9 mouse cellular contexts compared by ENCODE assay signal in the genomic region with DNA sequence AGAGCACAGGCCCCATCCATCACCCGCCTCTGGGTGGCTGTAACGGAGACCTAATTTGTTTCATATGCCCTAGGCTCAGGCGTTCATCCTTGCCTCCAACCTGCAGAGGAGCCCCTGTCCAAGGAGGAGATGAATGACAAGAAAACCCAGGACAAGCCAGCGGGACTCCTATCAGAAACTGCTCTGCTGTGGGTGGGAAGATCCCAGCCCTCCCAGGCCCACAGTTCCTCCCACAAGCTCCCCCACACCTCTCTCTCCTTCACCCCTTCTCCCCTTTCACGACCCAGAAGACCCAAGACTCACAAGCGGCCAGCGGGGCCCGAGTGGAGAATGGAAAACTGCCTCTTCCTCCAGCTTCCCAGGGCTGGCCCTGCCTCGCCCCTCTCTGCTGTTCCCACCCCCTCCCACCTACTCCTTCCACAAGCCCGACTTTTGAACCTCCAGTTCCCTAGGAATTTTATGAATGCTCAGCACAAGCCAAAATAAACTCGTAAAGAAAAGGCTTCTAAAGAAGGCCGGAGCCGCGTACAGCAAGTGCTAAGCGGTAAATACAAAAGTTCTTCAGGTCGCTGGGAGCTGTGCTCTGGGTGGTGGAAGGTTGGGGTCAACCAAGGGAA.
A peak's percentile ranks its signal among the peaks of the same experiment; 100 is the strongest.
DNase-seq lines count a peak whose midpoint lies in the region; ATAC-seq lines count a peak whose summit lies in the region.
"Had no signal": no experiment of that assay in that cellular context is flagged by ENCODE, and none has a peak within 500 bp of the region (broad histone marks: within the 10 kb centered on the region; RNA-seq: fewer than 3 reads in every experiment).

No protein-coding gene starts in this region.

- 25% methylated on average over 16 of the region's 16 CpGs for WGBS in neural tube, embryonic 15.5 days
- 21% methylated on average over 13 of the region's 16 CpGs for WGBS in hindbrain, embryonic 12.5 days

- no peak for ATAC-seq in neural tube, embryonic 15.5 days (ENCODE audit: low FRiP score)
- ATAC-seq in hindbrain, embryonic 12.5 days (ENCODE audit: low FRiP score), result peak; percentile 44; the same call in 1 of the 2 replicates

- no peaks in the 10 kb centered on the region for H3K9me3 ChIP-seq in neural tube, embryonic 15.5 days (replicated peaks)
- no peaks in the 10 kb centered on the region for H3K9me3 ChIP-seq in hindbrain, embryonic 12.5 days (replicated peaks)

- H3K4me1 ChIP-seq in neural tube, embryonic 15.5 days, result peaks cover 9% of the 10 kb centered on the region
- peaks cover 22% of the 10 kb centered on the region for H3K4me1 ChIP-seq in hindbrain, embryonic 12.5 days

- no peak overlapping the region for H3K27ac ChIP-seq in neural tube, embryonic 15.5 days (replicated peaks)
- H3K27ac ChIP-seq in hindbrain, embryonic 12.5 days, result no peak overlapping the region; the same call in 1 of the 2 replicates
- H3K27ac ChIP-seq: macrophage had no signal

- DNase-seq in neural tube, embryonic 10.5 days (ENCODE audit: extremely low spot score, low spot score), result peak; percentile 67
- DNase-seq in kidney, postnatal 25 days, result peak; percentile 40 to 58
- DNase-seq in yolk sac, embryonic 10.5 days (ENCODE audit: low spot score), result peak; percentile 47
- no peak for DNase-seq in right cerebral cortex, postnatal 36 days (ENCODE audit: low spot score in 2 of 2)
- no peak for DNase-seq in spleen, postnatal 36 days (ENCODE audit: low spot score in 2 of 2)
- DNase-seq: cerebellum, adult 9-11 months had no signal

- no peak overlapping the region for H3K4me3 ChIP-seq in neural tube, embryonic 15.5 days (replicated peaks)
- no peak overlapping the region for H3K4me3 ChIP-seq in hindbrain, embryonic 12.5 days

- H3K9ac ChIP-seq in neural tube, embryonic 15.5 days (replicated peaks), result no peak overlapping the region
- no peak overlapping the region for H3K9ac ChIP-seq in hindbrain, embryonic 12.5 days

- H3K4me2 ChIP-seq in neural tube, embryonic 15.5 days, result no peak overlapping the region
- no peak overlapping the region; the same call in 1 of the 2 replicates for H3K4me2 ChIP-seq in hindbrain, embryonic 12.5 days (replicated peaks)

- H3K27me3 ChIP-seq in neural tube, embryonic 15.5 days (replicated peaks), result peaks cover 25% of the 10 kb centered on the region; the same call in 1 of the 2 replicates
- H3K27me3 ChIP-seq in hindbrain, embryonic 12.5 days, result peaks cover 17% of the 10 kb centered on the region

- no peaks in the 10 kb centered on the region for H3K36me3 ChIP-seq in neural tube, embryonic 15.5 days
- H3K36me3 ChIP-seq in hindbrain, embryonic 12.5 days, result no peaks in the 10 kb centered on the region

Comparison
In these comparisons a context has a peak if more than half of its experiments do, and no peak if none do; other contexts are left out.
1. DNase-seq: peak in neural tube, embryonic 10.5 days (single experiment), kidney, postnatal 25 days (2 of 2) and yolk sac, embryonic 10.5 days (single experiment); none in right cerebral cortex, postnatal 36 days (0 of 2) and spleen, postnatal 36 days (0 of 2).